Mouse (Mus musculus): ENCODE data around the gene 9330161L09Rik.

DNA sequence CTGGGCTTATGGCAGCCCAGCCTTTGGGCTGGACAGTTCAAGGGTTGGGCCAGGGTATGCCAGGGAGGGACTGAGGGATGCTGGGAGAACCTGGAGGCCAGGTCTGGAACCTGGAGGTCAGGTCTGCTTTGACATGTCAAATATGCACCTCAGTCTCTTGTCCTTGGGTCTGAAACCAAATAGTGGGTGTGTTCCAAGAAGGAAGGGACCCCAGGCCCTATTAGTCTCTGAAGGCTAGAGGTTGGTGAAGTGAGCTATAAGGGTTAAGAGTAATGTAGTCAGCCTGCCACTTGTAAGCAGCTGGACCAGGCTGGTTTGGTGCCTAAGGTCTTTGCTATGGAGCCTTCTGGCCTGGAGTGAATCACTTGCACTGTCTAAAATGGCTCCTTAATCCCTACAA, 27.2 kb upstream of the 9330161L09Rik start:
- TF ChIP-seq CTCF (conservative IDR thresholded peaks at IDR 0.05; ENCODE audit: low read length) (no peak), POU5F1 (IDR thresholded peaks at IDR 0.05; ENCODE audit: borderline replicate concordance, low read length) (no peak), NANOG (IDR thresholded peaks at IDR 0.05; ENCODE audit: borderline replicate concordance, low read length) (no peak)
